Mouse (Mus musculus): ENCODE results near the gene Ripor3. TPM values are rescaled to one million over a fixed set of nuclear protein-coding genes. Genes with fewer than 3 reads are reported as not detected.
A peak's percentile ranks its signal among the peaks of the same experiment; 100 is the strongest.

Ripor3 gene
- polyA plus RNA-seq, 1 experiment = 49.2 TPM

- WGBS = 90% methylated on average over 13 of the region's 13 CpGs
- Histone ChIP-seq H3K4me3 (replicated peaks; ENCODE audit: control insufficient read depth, low read depth, low read length) (no peak overlapping the region), H3K4me1 (ENCODE audit: control insufficient read depth, insufficient read depth, low read length) (no peaks in the 10 kb centered on the region), H3K27ac (ENCODE audit: control insufficient read depth, insufficient read depth, low read depth, low read length, poor library complexity) (no peak overlapping the region)
- peak; percentile 7; the same call in 1 of the 2 replicates for TF ChIP-seq POLR2A (IDR thresholded peaks at IDR 0.05; ENCODE audit: borderline replicate concordance, control insufficient read depth, low read depth, low read length)
- TF ChIP-seq CTCF (IDR thresholded peaks at IDR 0.05; ENCODE audit: control insufficient read depth, insufficient read depth, low read length) = no peak
Measured at GRCm38 (mm10) chr2:167993260-167993659, 17.2 kb downstream of the Ripor3 start.

GRCm38 (mm10) chr2:167989310-167989709 is 21.1 kb downstream of the Ripor3 start:
- no peaks in the 10 kb centered on the region for H3K4me1 ChIP-seq (ENCODE audit: control insufficient read depth, insufficient read depth, low read length)
- WGBS = 23% methylated on average over 14 of the region's 14 CpGs

GRCm38 (mm10) chr2:167987640-167988039 is 22.8 kb downstream of the Ripor3 start:
- Histone ChIP-seq H3K27ac (ENCODE audit: control insufficient read depth, insufficient read depth, low read depth, low read length, poor library complexity) (no peak overlapping the region), H3K4me1 (ENCODE audit: control insufficient read depth, insufficient read depth, low read length) (no peaks in the 10 kb centered on the region), H3K4me3 (replicated peaks; ENCODE audit: control insufficient read depth, low read depth, low read length) (no peak overlapping the region)
- 71% methylated on average over 12 of the region's 12 CpGs for WGBS
- no peak for TF ChIP-seq POLR2A (IDR thresholded peaks at IDR 0.05; ENCODE audit: borderline replicate concordance, control insufficient read depth, low read depth, low read length)
- TF ChIP-seq CTCF (IDR thresholded peaks at IDR 0.05; ENCODE audit: control insufficient read depth, insufficient read depth, low read length) = no peak

More at GRCm38 (mm10) chr2:167989310-167989709, 21.1 kb downstream of the Ripor3 start:
- Histone ChIP-seq H3K27ac (ENCODE audit: control insufficient read depth, insufficient read depth, low read depth, low read length, poor library complexity) (no peak overlapping the region), H3K4me3 (replicated peaks; ENCODE audit: control insufficient read depth, low read depth, low read length) (no peak overlapping the region)
- TF ChIP-seq POLR2A (IDR thresholded peaks at IDR 0.05; ENCODE audit: borderline replicate concordance, control insufficient read depth, low read depth, low read length) (no peak), CTCF (IDR thresholded peaks at IDR 0.05; ENCODE audit: control insufficient read depth, insufficient read depth, low read length) (no peak)

- WGBS = 52% methylated on average over 7 of the region's 7 CpGs
- H3K4me1 ChIP-seq (ENCODE audit: control insufficient read depth, insufficient read depth, low read length) = no peaks in the 10 kb centered on the region
- no peak for TF ChIP-seq POLR2A (IDR thresholded peaks at IDR 0.05; ENCODE audit: borderline replicate concordance, control insufficient read depth, low read depth, low read length)
- peak; percentile 69 for TF ChIP-seq CTCF (IDR thresholded peaks at IDR 0.05; ENCODE audit: control insufficient read depth, insufficient read depth, low read length)
Measured at GRCm38 (mm10) chr2:167986762-167987161, 23.7 kb downstream of the Ripor3 start.

GRCm38 (mm10) chr2:167984946-167985345 is 25.5 kb downstream of the Ripor3 start:
- 24% methylated on average over 3 of the region's 3 CpGs for WGBS
- Histone ChIP-seq H3K4me1 (ENCODE audit: control insufficient read depth, insufficient read depth, low read length) (no peaks in the 10 kb centered on the region), H3K27ac (ENCODE audit: control insufficient read depth, insufficient read depth, low read depth, low read length, poor library complexity) (no peak overlapping the region), H3K4me3 (replicated peaks; ENCODE audit: control insufficient read depth, low read depth, low read length) (no peak overlapping the region)
- no peak for TF ChIP-seq POLR2A (IDR thresholded peaks at IDR 0.05; ENCODE audit: borderline replicate concordance, control insufficient read depth, low read depth, low read length)
- no peak; the same call in 1 of the 2 replicates for TF ChIP-seq CTCF (IDR thresholded peaks at IDR 0.05; ENCODE audit: control insufficient read depth, insufficient read depth, low read length)

More at GRCm38 (mm10) chr2:167986762-167987161, 23.7 kb downstream of the Ripor3 start:
- H3K4me3 ChIP-seq (replicated peaks; ENCODE audit: control insufficient read depth, low read depth, low read length) = no peak overlapping the region
- H3K27ac ChIP-seq (ENCODE audit: control insufficient read depth, insufficient read depth, low read depth, low read length, poor library complexity) = no peak overlapping the region; the same call in 1 of the 2 replicates

- 90% methylated on average over 5 of the region's 5 CpGs for WGBS
- Histone ChIP-seq H3K4me1 (ENCODE audit: control insufficient read depth, insufficient read depth, low read length) (no peaks in the 10 kb centered on the region), H3K27ac (ENCODE audit: control insufficient read depth, insufficient read depth, low read depth, low read length, poor library complexity) (no peak overlapping the region), H3K4me3 (replicated peaks; ENCODE audit: control insufficient read depth, low read depth, low read length) (no peak overlapping the region)
- TF ChIP-seq POLR2A (IDR thresholded peaks at IDR 0.05; ENCODE audit: borderline replicate concordance, control insufficient read depth, low read depth, low read length) (no peak), CTCF (IDR thresholded peaks at IDR 0.05; ENCODE audit: control insufficient read depth, insufficient read depth, low read length) (no peak)
Measured at GRCm38 (mm10) chr2:167984371-167984770, 26.0 kb downstream of the Ripor3 start.

- no peaks in the 10 kb centered on the region for H3K4me1 ChIP-seq (ENCODE audit: control insufficient read depth, insufficient read depth, low read length)
- 80% methylated on average over 9 of the region's 9 CpGs for WGBS
- no peak overlapping the region for H3K4me3 ChIP-seq (replicated peaks; ENCODE audit: control insufficient read depth, low read depth, low read length)
- TF ChIP-seq CTCF (IDR thresholded peaks at IDR 0.05; ENCODE audit: control insufficient read depth, insufficient read depth, low read length) (0 out of 2 replicates have a peak, but pooled peaks have one; percentile 13), POLR2A (IDR thresholded peaks at IDR 0.05; ENCODE audit: borderline replicate concordance, control insufficient read depth, low read depth, low read length) (no peak)
- no peak overlapping the region for H3K27ac ChIP-seq (ENCODE audit: control insufficient read depth, insufficient read depth, low read depth, low read length, poor library complexity)
Measured at GRCm38 (mm10) chr2:167982646-167983045, 27.8 kb downstream of the Ripor3 start.

GRCm38 (mm10) chr2:167980391-167980790 is 30.0 kb downstream of the Ripor3 start:
- 18% methylated on average over 10 of the region's 10 CpGs for WGBS
- Histone ChIP-seq H3K27ac (ENCODE audit: control insufficient read depth, insufficient read depth, low read depth, low read length, poor library complexity) (no peak overlapping the region), H3K4me1 (ENCODE audit: control insufficient read depth, insufficient read depth, low read length) (peaks cover 3% of the 10 kb centered on the region; the same call in 1 of the 2 replicates), H3K4me3 (replicated peaks; ENCODE audit: control insufficient read depth, low read depth, low read length) (no peak overlapping the region)
- TF ChIP-seq CTCF (IDR thresholded peaks at IDR 0.05; ENCODE audit: control insufficient read depth, insufficient read depth, low read length) (no peak), POLR2A (IDR thresholded peaks at IDR 0.05; ENCODE audit: borderline replicate concordance, control insufficient read depth, low read depth, low read length) (no peak)

- Histone ChIP-seq H3K27ac (ENCODE audit: control insufficient read depth, insufficient read depth, low read depth, low read length, poor library complexity) (no peak overlapping the region), H3K4me1 (ENCODE audit: control insufficient read depth, insufficient read depth, low read length) (peaks cover 3% of the 10 kb centered on the region; the same call in 1 of the 2 replicates)
- WGBS = 88% methylated on average over 10 of the region's 10 CpGs
Measured at GRCm38 (mm10) chr2:167978271-167978670, 32.1 kb downstream of the Ripor3 start.

More at GRCm38 (mm10) chr2:167978271-167978670, 32.1 kb downstream of the Ripor3 start:
- TF ChIP-seq POLR2A (IDR thresholded peaks at IDR 0.05; ENCODE audit: borderline replicate concordance, control insufficient read depth, low read depth, low read length) (no peak), CTCF (IDR thresholded peaks at IDR 0.05; ENCODE audit: control insufficient read depth, insufficient read depth, low read length) (no peak)
- H3K4me3 ChIP-seq (replicated peaks; ENCODE audit: control insufficient read depth, low read depth, low read length) = no peak overlapping the region
